Mouse (Mus musculus): ENCODE data around the gene Ttc24. TPM values are rescaled to one million over a fixed set of nuclear protein-coding genes. Genes with fewer than 3 reads are reported as not detected.

Gene Ttc24
- total and polyA plus RNA-seq, 3 experiments, result not detected

DNA sequence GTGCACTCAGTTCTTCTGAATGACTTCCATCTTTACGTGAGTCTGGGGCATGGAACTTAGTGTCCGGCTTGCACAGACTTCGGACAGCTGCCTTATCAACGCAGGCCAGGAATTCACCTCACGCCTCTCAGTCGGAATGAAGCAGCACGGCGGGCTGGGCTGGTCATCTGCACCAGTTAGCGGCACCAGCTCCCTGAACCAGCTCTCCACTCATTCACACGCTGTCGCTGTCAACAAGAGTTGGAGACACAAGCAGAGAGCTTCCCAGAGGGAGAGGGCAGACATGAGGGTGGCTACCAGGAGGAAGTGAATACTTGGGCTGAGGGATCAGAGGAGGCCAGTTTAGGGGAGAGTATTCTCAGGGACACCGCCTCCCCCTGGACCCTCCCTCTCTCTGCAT, 36.3 kb upstream of the Ttc24 start:
- no peak overlapping the region for H3K4me2 ChIP-seq (ENCODE audit: insufficient read depth, low read depth, poor library complexity, severe bottlenecking)

DNA sequence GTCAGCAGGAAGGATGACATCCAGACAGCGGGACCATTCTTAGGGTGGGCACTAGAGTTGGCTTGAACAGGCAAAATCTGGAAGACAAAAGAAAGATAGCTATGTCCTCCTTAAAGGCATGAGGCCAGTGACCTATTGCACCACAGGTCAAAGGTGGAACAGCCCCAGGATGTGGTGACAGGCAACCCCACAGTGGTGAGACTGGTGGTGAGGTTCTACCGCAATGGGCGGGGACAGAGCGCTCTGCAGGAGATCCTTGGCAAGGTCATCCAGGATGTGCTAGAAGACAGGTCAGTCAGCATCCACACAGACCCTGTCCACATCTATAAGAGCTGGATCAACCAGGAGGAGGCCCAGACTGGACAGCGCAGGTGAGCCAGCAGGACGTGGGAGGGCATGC, 31.0 kb upstream of the Ttc24 start:
- peaks cover 61 to 96% of the 10 kb centered on the region in 2 experiments for H3K36me3 ChIP-seq (replicated peaks in 1 of 2; ENCODE audit: control insufficient read depth in 1 of 2, insufficient read depth in 1 of 2, low read length in 1 of 2)
- no peaks in the 10 kb centered on the region for H3K79me2 ChIP-seq (replicated peaks; ENCODE audit: control insufficient read depth, extremely low read depth, insufficient read depth, poor library complexity, severe bottlenecking)
- H3K4me2 ChIP-seq (ENCODE audit: insufficient read depth, low read depth, poor library complexity, severe bottlenecking), result no peak overlapping the region
- H3K4me3 ChIP-seq (replicated peaks in 1 of 3; ENCODE audit: low read depth in 2 of 3, low read length in 2 of 3, poor library complexity in 1 of 3), result no peak overlapping the region
- no peaks in the 10 kb centered on the region for H3K4me1 ChIP-seq (ENCODE audit: control insufficient read depth in 1 of 2, insufficient read depth in 2 of 2)
- no peaks in the 10 kb centered on the region for H3K9me3 ChIP-seq (replicated peaks; ENCODE audit: low read length)
- dilution Hi-C loops (cut with MboI; ENCODE audit: extremely low pct_ligation_motif_present, extremely low pct_unique_long_range_greater_than_20kb, low sequenced_read_pairs) (no loop called here), in situ Hi-C loops (cut with MboI; ENCODE audit: low pct_ligation_motif_present, low pct_unique_long_range_greater_than_20kb, low sequenced_read_pairs) (no loop called here)
- no peak overlapping the region for H3K9ac ChIP-seq (ENCODE audit: insufficient read depth, low read depth)
- H3K27me3 ChIP-seq (replicated peaks), result no peaks in the 10 kb centered on the region
- H3K27ac ChIP-seq (ENCODE audit: insufficient read depth, low read depth), result no peak overlapping the region
- TF ChIP-seq ZNF384 (IDR thresholded peaks at IDR 0.05; ENCODE audit: low read depth, low read length), result no peak
- no peak for TF ChIP-seq ZKSCAN1 (IDR thresholded peaks at IDR 0.05; ENCODE audit: borderline replicate concordance, low read depth, low read length)
- no peak for TF ChIP-seq PAX5 (IDR thresholded peaks at IDR 0.05; ENCODE audit: low read length)
- TF ChIP-seq TCF12 (IDR thresholded peaks at IDR 0.05; ENCODE audit: low read depth, low read length), result no peak
- no peak for TF ChIP-seq USF2 (conservative IDR thresholded peaks at IDR 0.05; ENCODE audit: low read depth, low read length)
- no peak for TF ChIP-seq CTCF (conservative IDR thresholded peaks at IDR 0.05 in 1 of 2, IDR thresholded peaks at IDR 0.05 in 1 of 2; ENCODE audit: low read depth in 2 of 2, low read length in 2 of 2)
- TF ChIP-seq RCOR1 (conservative IDR thresholded peaks at IDR 0.05; ENCODE audit: low read depth, low read length), result no peak
- no peak for TF ChIP-seq BHLHE40 (IDR thresholded peaks at IDR 0.05; ENCODE audit: low read depth, low read length)
- TF ChIP-seq ZMIZ1 (IDR thresholded peaks at IDR 0.05; ENCODE audit: low read depth, low read length), result no peak
- DNase-seq (ENCODE audit: extremely low read depth), result no peak

More for the DNA sequence above, 36.3 kb upstream of the Ttc24 start:
- no peak overlapping the region for H3K27ac ChIP-seq (ENCODE audit: insufficient read depth, low read depth)
- no peak overlapping the region for H3K9ac ChIP-seq (ENCODE audit: insufficient read depth, low read depth)
- TF ChIP-seq JUN (IDR thresholded peaks at IDR 0.05; ENCODE audit: insufficient read depth, low read depth, low read length) (no peak), MYC (IDR thresholded peaks at IDR 0.05; ENCODE audit: low read depth, low read length) (no peak), KAT2A (IDR thresholded peaks at IDR 0.05; ENCODE audit: insufficient replicate concordance, low read length) (no peak), CHD1 (IDR thresholded peaks at IDR 0.05; ENCODE audit: low read depth, low read length) (no peak), SMC3 (IDR thresholded peaks at IDR 0.05; ENCODE audit: low read depth, low read length) (no peak), EP300 (IDR thresholded peaks at IDR 0.05; ENCODE audit: low read length) (no peak), ELF1 (IDR thresholded peaks at IDR 0.05; ENCODE audit: low read depth, low read length) (no peak), TCF12 (IDR thresholded peaks at IDR 0.05; ENCODE audit: low read depth, low read length) (no peak), MEF2A (IDR thresholded peaks at IDR 0.05; ENCODE audit: borderline replicate concordance, low read depth, low read length) (no peak), ZNF384 (IDR thresholded peaks at IDR 0.05; ENCODE audit: low read depth, low read length) (no peak), GABPA (IDR thresholded peaks at IDR 0.05; ENCODE audit: insufficient replicate concordance, low read depth, low read length) (no peak), PAX5 (IDR thresholded peaks at IDR 0.05; ENCODE audit: low read length) (no peak), NELFE (IDR thresholded peaks at IDR 0.05; ENCODE audit: low read depth, low read length) (no peak), RAD21 (IDR thresholded peaks at IDR 0.05; ENCODE audit: low read depth, low read length) (no peak), MXI1 (IDR thresholded peaks at IDR 0.05; ENCODE audit: low read depth, low read length) (no peak), MAFK (IDR thresholded peaks at IDR 0.05; ENCODE audit: insufficient replicate concordance, low read length) (no peak), HCFC1 (IDR thresholded peaks at IDR 0.05; ENCODE audit: low read depth, low read length) (no peak), ZKSCAN1 (IDR thresholded peaks at IDR 0.05; ENCODE audit: borderline replicate concordance, low read depth, low read length) (no peak), E2F4 (IDR thresholded peaks at IDR 0.05; ENCODE audit: insufficient replicate concordance, low read depth, low read length) (no peak)
- peaks cover 56 to 95% of the 10 kb centered on the region in 2 experiments for H3K36me3 ChIP-seq (replicated peaks in 1 of 2; ENCODE audit: control insufficient read depth in 1 of 2, insufficient read depth in 1 of 2, low read length in 1 of 2)
- H3K9me3 ChIP-seq (replicated peaks; ENCODE audit: low read length), result peaks cover 2% of the 10 kb centered on the region
- H3K79me2 ChIP-seq (replicated peaks; ENCODE audit: control insufficient read depth, extremely low read depth, insufficient read depth, poor library complexity, severe bottlenecking), result no peaks in the 10 kb centered on the region
- no peaks in the 10 kb centered on the region for H3K27me3 ChIP-seq (replicated peaks)
- H3K4me1 ChIP-seq (ENCODE audit: control insufficient read depth in 1 of 2, insufficient read depth in 2 of 2), result no peaks in the 10 kb centered on the region
- in situ Hi-C loops (cut with MboI; ENCODE audit: low pct_ligation_motif_present, low pct_unique_long_range_greater_than_20kb, low sequenced_read_pairs), result no loop called here
- dilution Hi-C loops (cut with MboI; ENCODE audit: extremely low pct_ligation_motif_present, extremely low pct_unique_long_range_greater_than_20kb, low sequenced_read_pairs), result no loop called here
- no peak for DNase-seq (ENCODE audit: extremely low read depth)
- H3K4me3 ChIP-seq (replicated peaks in 1 of 3; ENCODE audit: low read depth in 2 of 3, low read length in 2 of 3, poor library complexity in 1 of 3), result no peak overlapping the region

Measured in CH12.LX (cell line).